Mouse (Mus musculus): ENCODE results near the gene Dhps. TPM values are rescaled to one million over a fixed set of nuclear protein-coding genes. Genes with fewer than 3 reads are reported as not detected.

The Dhps gene
- polyA plus RNA-seq, 1 experiment = 26.0 TPM

- H3K27me3 ChIP-seq (replicated peaks; ENCODE audit: control insufficient read depth, insufficient read depth, low read length) = no peaks in the 10 kb centered on the region
- WGBS = 73% methylated on average over 14 of the region's 14 CpGs
- TF ChIP-seq POLR2A (IDR thresholded peaks at IDR 0.05; ENCODE audit: low read depth, low read length) = no peak
- TF ChIP-seq CTCF (conservative IDR thresholded peaks at IDR 0.05; ENCODE audit: insufficient read depth, insufficient read length, low read depth, low read length) = no peak
- no peak for DNase-seq
- H3K27ac ChIP-seq (ENCODE audit: insufficient read depth, low read depth, low read length) = no peak overlapping the region
- H3K4me1 ChIP-seq (ENCODE audit: control insufficient read depth, insufficient read depth, low read length) = peaks cover 39% of the 10 kb centered on the region
- H3K4me3 ChIP-seq (ENCODE audit: insufficient read depth, low read depth, low read length) = no peak overlapping the region
- H3K36me3 ChIP-seq (ENCODE audit: control insufficient read depth, insufficient read depth, low read length) = no peaks in the 10 kb centered on the region; the same call in 1 of the 2 replicates
Observed at GRCm38 (mm10) chr8:85029271-85029670, 42.3 kb upstream of the Dhps start.

DNA sequence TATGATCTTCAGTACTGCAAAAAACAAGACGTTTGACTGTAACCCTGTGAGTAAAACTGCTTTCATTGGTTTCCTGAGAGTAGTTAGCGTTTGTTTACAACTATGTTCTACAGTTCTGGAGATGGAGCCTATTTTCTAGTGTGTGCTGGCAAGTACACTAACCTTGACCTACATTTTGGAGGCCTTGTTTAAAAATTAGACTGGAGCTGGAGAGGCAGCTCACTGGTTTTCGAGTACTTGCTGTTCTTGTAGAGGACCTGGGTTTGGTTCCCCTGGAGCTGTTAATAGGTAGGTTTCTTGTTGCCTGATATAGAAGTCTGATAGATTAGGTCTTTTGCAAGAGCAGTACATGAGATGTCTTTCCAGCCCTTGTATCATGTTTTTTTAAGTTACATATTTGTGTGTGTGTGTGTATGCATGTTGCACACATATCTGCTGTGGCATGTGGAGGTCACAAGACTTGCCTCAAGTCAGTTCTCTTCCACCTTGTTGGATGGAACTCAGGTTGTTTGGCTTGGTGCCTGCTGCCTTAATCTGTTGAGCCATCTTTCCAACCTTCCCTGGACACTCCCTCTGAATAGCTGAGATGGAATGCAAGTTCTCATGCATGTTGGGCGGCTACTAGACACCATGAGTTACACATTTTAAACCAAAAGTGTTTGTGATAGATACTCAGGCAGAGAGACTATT is 38.8 kb upstream of the Dhps start:
- TF ChIP-seq CTCF (conservative IDR thresholded peaks at IDR 0.05; ENCODE audit: insufficient read depth, insufficient read length, low read depth, low read length) = no peak
- no peak for TF ChIP-seq POLR2A (IDR thresholded peaks at IDR 0.05; ENCODE audit: low read depth, low read length)
- H3K4me1 ChIP-seq (ENCODE audit: control insufficient read depth, insufficient read depth, low read length) = peaks cover 37% of the 10 kb centered on the region
- H3K27ac ChIP-seq (ENCODE audit: insufficient read depth, low read depth, low read length) = peak overlapping the region; percentile 86
- WGBS = 30% methylated on average over 4 of the region's 4 CpGs
- H3K27me3 ChIP-seq (replicated peaks; ENCODE audit: control insufficient read depth, insufficient read depth, low read length) = no peaks in the 10 kb centered on the region
- no peaks in the 10 kb centered on the region; the same call in 1 of the 2 replicates for H3K36me3 ChIP-seq (ENCODE audit: control insufficient read depth, insufficient read depth, low read length)
- no peak overlapping the region for H3K4me3 ChIP-seq (ENCODE audit: insufficient read depth, low read depth, low read length)
- peak; percentile 83 for DNase-seq

- Histone ChIP-seq H3K4me3 (ENCODE audit: insufficient read depth, low read depth, low read length) (no peak overlapping the region), H3K36me3 (ENCODE audit: control insufficient read depth, insufficient read depth, low read length) (no peaks in the 10 kb centered on the region; the same call in 1 of the 2 replicates), H3K27me3 (replicated peaks; ENCODE audit: control insufficient read depth, insufficient read depth, low read length) (no peaks in the 10 kb centered on the region), H3K27ac (ENCODE audit: insufficient read depth, low read depth, low read length) (0 out of 2 replicates have a peak overlapping the region, but pooled peaks have one; percentile 14), H3K4me1 (ENCODE audit: control insufficient read depth, insufficient read depth, low read length) (peaks cover 34% of the 10 kb centered on the region)
- TF ChIP-seq CTCF (conservative IDR thresholded peaks at IDR 0.05; ENCODE audit: insufficient read depth, insufficient read length, low read depth, low read length) (no peak), POLR2A (IDR thresholded peaks at IDR 0.05; ENCODE audit: low read depth, low read length) (no peak)
- DNase-seq = peak; percentile 51
- 67% methylated on average over 1 of the region's 1 CpGs for WGBS
Observed at GRCm38 (mm10) chr8:85033867-85034266, 37.7 kb upstream of the Dhps start.

DNA sequence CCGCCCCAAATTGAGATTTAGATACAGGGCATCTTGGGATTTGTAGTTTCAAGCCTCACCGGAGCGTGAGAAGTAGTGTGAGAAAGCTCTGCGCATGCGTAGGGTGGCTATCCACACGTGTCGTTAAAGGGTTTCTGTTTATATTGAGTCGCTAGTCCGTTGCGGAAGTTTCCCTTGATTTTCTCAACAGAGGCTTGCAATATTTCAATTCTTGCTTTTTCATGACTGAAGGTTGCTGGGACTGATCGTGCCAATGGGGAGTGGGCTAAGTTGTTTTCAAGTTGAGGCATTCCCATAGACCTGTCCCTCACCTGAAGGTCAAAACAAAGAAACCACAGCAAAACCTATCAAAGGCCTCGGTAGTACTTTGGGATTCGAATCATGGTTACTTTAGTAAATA is 36.8 kb upstream of the Dhps start:
- Histone ChIP-seq H3K27me3 (replicated peaks; ENCODE audit: control insufficient read depth, insufficient read depth, low read length) (no peaks in the 10 kb centered on the region), H3K27ac (ENCODE audit: insufficient read depth, low read depth, low read length) (peak overlapping the region; percentile 73), H3K36me3 (ENCODE audit: control insufficient read depth, insufficient read depth, low read length) (no peaks in the 10 kb centered on the region; the same call in 1 of the 2 replicates), H3K4me3 (ENCODE audit: insufficient read depth, low read depth, low read length) (peak overlapping the region; percentile 50), H3K4me1 (ENCODE audit: control insufficient read depth, insufficient read depth, low read length) (peaks cover 30% of the 10 kb centered on the region)
- DNase-seq = peak; percentile 85
- TF ChIP-seq POLR2A (IDR thresholded peaks at IDR 0.05; ENCODE audit: low read depth, low read length) (no peak), CTCF (conservative IDR thresholded peaks at IDR 0.05; ENCODE audit: insufficient read depth, insufficient read length, low read depth, low read length) (no peak)
- 2% methylated on average over 13 of the region's 13 CpGs for WGBS

GRCm38 (mm10) chr8:85035165-85035727 is 36.3 kb upstream of the Dhps start:
- 6% methylated on average over 12 of the region's 12 CpGs for WGBS
- H3K4me1 ChIP-seq (ENCODE audit: control insufficient read depth, insufficient read depth, low read length) = peaks cover 30% of the 10 kb centered on the region
- H3K4me3 ChIP-seq (ENCODE audit: insufficient read depth, low read depth, low read length) = peak overlapping the region; percentile 80
- TF ChIP-seq CTCF (conservative IDR thresholded peaks at IDR 0.05; ENCODE audit: insufficient read depth, insufficient read length, low read depth, low read length) (no peak), POLR2A (IDR thresholded peaks at IDR 0.05; ENCODE audit: low read depth, low read length) (no peak)
- H3K27me3 ChIP-seq (replicated peaks; ENCODE audit: control insufficient read depth, insufficient read depth, low read length) = no peaks in the 10 kb centered on the region
- no peak for DNase-seq
- H3K27ac ChIP-seq (ENCODE audit: insufficient read depth, low read depth, low read length) = peak overlapping the region; percentile 73
- no peaks in the 10 kb centered on the region; the same call in 1 of the 2 replicates for H3K36me3 ChIP-seq (ENCODE audit: control insufficient read depth, insufficient read depth, low read length)

DNA sequence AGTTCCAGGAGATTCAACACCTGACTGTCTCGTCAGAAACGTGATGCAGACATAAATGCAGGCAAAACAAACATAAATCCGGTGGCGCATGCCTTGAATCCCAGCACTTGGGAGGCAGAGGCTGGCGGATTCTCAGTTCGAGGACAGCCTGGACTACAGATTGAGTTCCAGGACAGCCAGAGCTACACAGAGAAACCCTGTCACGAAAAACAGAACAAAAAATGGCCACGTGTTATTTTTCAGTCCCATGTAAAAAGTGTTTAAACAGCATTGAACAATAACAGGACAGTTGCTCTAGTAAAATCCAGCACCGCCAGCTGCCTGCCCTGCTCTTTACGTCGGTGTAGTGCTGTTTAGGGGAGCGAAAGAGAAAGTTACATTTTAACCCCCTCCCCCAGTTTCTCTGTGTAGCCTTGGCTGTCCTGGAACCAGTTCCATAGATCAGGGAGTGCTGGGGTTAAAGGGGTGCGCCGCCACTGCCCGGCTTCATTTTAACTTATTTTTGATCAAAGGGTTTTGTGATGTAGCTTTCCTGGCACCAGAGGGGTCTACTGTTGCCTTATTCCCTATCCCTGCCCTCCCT is 35.7 kb upstream of the Dhps start:
- peak overlapping the region; percentile 73; the same call in 1 of the 2 replicates for H3K27ac ChIP-seq (ENCODE audit: insufficient read depth, low read depth, low read length)
- H3K36me3 ChIP-seq (ENCODE audit: control insufficient read depth, insufficient read depth, low read length) = no peaks in the 10 kb centered on the region
- under 1% methylated on average over 15 of the region's 15 CpGs for WGBS
- TF ChIP-seq CTCF (conservative IDR thresholded peaks at IDR 0.05; ENCODE audit: insufficient read depth, insufficient read length, low read depth, low read length) (no peak), POLR2A (IDR thresholded peaks at IDR 0.05; ENCODE audit: low read depth, low read length) (no peak)
- peak; percentile 48 for DNase-seq
- H3K4me1 ChIP-seq (ENCODE audit: control insufficient read depth, insufficient read depth, low read length) = peaks cover 30% of the 10 kb centered on the region
- no peaks in the 10 kb centered on the region for H3K27me3 ChIP-seq (replicated peaks; ENCODE audit: control insufficient read depth, insufficient read depth, low read length)
- peak overlapping the region; percentile 80 for H3K4me3 ChIP-seq (ENCODE audit: insufficient read depth, low read depth, low read length)

- WGBS = under 1% methylated on average over 9 of the region's 9 CpGs
- H3K27ac ChIP-seq (ENCODE audit: insufficient read depth, low read depth, low read length) = peak overlapping the region; percentile 73
- no peak for TF ChIP-seq POLR2A (IDR thresholded peaks at IDR 0.05; ENCODE audit: low read depth, low read length)
- no peak for TF ChIP-seq CTCF (conservative IDR thresholded peaks at IDR 0.05; ENCODE audit: insufficient read depth, insufficient read length, low read depth, low read length)
- no peak for DNase-seq
- H3K27me3 ChIP-seq (replicated peaks; ENCODE audit: control insufficient read depth, insufficient read depth, low read length) = no peaks in the 10 kb centered on the region
- H3K4me3 ChIP-seq (ENCODE audit: insufficient read depth, low read depth, low read length) = peak overlapping the region; percentile 80
- H3K36me3 ChIP-seq (ENCODE audit: control insufficient read depth, insufficient read depth, low read length) = no peaks in the 10 kb centered on the region
- peaks cover 29% of the 10 kb centered on the region for H3K4me1 ChIP-seq (ENCODE audit: control insufficient read depth, insufficient read depth, low read length)
Observed at GRCm38 (mm10) chr8:85036381-85036717, 35.2 kb upstream of the Dhps start.

Data from kidney, adult 2 months (tissue).